Mouse (Mus musculus) frontal cortex, adult 2 months (tissue): ENCODE data around the gene P3h4. TPM values are rescaled to one million over a fixed set of nuclear protein-coding genes. Genes with fewer than 3 reads are reported as not detected.

ENCODE experiments used
- DNase-seq, 2 experiments: peaks; one replicate each; pipeline ENCODE4 v3.0.0; 2022; ENCODE audit warnings: low spot score in 1 of 2; ENCODE audit errors: extremely low spot score in 1 of 2
- polyA plus RNA-seq: library from polyadenylated mRNA; depleted of rRNA; stranded (reverse); fragments of >200 nt; gene quantifications from 2 replicates; pipeline ENCODE4 v1.2.3, GENCODE M21; 2012

The P3h4 gene
- polyA plus RNA-seq, 1 experiment: 15.8 TPM

- DNase-seq: no peak
These were observed 20.1 kb downstream of the P3h4 start for GRCm38 (mm10) chr11:100394353-100395074.

- DNase-seq: peak in 1 of 2 experiments; percentile 55
These were observed 20.9 kb downstream of the P3h4 start for GRCm38 (mm10) chr11:100393733-100394132.

GRCm38 (mm10) chr11:100392958-100393357 is 21.7 kb downstream of the P3h4 start:
- DNase-seq: peak in 1 of 2 experiments; percentile 48

- no peak for DNase-seq
These were observed 22.7 kb downstream of the P3h4 start for GRCm38 (mm10) chr11:100391884-100392345.

- DNase-seq: peak in 1 of 2 experiments; percentile 43
These were observed 23.4 kb downstream of the P3h4 start for GRCm38 (mm10) chr11:100391081-100391883.

GRCm38 (mm10) chr11:100389931-100390445 is 24.6 kb downstream of the P3h4 start:
- DNase-seq: no peak

- DNase-seq: peak in 1 of 2 experiments; percentile 27
These were observed 26.0 kb downstream of the P3h4 start for GRCm38 (mm10) chr11:100388588-100388987.

GRCm38 (mm10) chr11:100387589-100388375 is 26.9 kb downstream of the P3h4 start:
- DNase-seq: peak in 1 of 2 experiments; percentile 64

- no peak for DNase-seq
These were observed 27.5 kb downstream of the P3h4 start for GRCm38 (mm10) chr11:100387111-100387510.

- no peak for DNase-seq
These were observed 28.1 kb downstream of the P3h4 start for GRCm38 (mm10) chr11:100386586-100386985.

- no peak for DNase-seq
These were observed 29.6 kb downstream of the P3h4 start for GRCm38 (mm10) chr11:100385016-100385415.

- DNase-seq: no peak
These were observed 32.0 kb downstream of the P3h4 start for GRCm38 (mm10) chr11:100382682-100383081.

GRCm38 (mm10) chr11:100379311-100379710 is 35.3 kb downstream of the P3h4 start:
- no peak for DNase-seq

GRCm38 (mm10) chr11:100378446-100378845 is 36.2 kb downstream of the P3h4 start:
- no peak for DNase-seq

- DNase-seq: no peak
These were observed 36.6 kb downstream of the P3h4 start for GRCm38 (mm10) chr11:100377989-100378388.

GRCm38 (mm10) chr11:100376746-100377389 is 37.8 kb downstream of the P3h4 start:
- DNase-seq: no peak

- DNase-seq: no peak
These were observed 38.6 kb downstream of the P3h4 start for GRCm38 (mm10) chr11:100376005-100376404.

- DNase-seq: no peak
These were observed 39.5 kb downstream of the P3h4 start for GRCm38 (mm10) chr11:100375127-100375526.

GRCm38 (mm10) chr11:100371981-100372558 is 42.6 kb downstream of the P3h4 start:
- DNase-seq: no peak

- no peak for DNase-seq
These were observed 44.8 kb downstream of the P3h4 start for GRCm38 (mm10) chr11:100369822-100370221.
